Mouse (Mus musculus): ENCODE data around the gene Rep15.

Gene Rep15

GRCm38 (mm10) chr6:147032303-147032925 is at the start of gene Rep15:
Rep15 (plus strand) TSS chr6:147032584.
- no peak for DNase-seq

DNA sequence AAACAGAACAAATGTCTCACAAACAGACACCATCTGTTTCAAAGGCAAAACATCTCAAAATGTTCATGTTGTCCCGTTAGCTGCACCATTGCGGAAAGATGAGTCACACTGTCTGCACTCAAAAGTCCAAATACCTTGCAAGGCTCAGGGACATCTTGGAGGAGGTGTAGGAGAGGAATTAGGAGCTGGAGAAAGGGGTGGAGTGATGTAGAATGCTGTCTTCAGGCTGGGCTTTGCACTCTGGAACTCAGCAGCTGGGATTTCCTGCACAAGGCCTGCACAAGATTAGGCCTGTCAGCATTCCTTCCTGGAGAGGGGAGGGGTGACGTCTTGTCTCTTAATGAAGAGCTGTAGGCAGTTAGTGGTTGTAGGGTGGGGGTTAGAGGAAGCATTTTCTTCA is 47.8 kb upstream of the Rep15 start:
- DNase-seq: no peak

DNA sequence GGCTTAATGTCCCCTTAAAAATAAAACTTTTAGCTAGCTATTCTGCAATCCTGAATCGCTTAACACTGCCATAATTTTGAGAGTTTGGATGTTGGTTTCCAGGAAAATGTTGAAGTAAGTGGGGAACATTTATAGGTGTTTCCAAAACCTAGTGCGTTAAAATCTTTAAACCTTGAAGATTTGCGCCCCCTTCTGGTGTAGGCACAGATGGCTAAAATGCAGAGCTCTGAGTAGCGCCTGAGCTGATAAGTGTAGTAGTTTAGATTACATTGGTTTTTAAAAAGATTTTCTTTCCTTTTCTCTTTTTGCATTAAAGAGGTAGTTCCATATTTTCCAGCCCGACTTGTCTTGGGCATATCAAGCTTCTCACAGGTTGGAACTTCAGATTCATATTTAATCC is 38.1 kb upstream of the Rep15 start:
- DNase-seq: no peak

- no peak for DNase-seq
These were observed 37.0 kb upstream of the Rep15 start for GRCm38 (mm10) chr6:146995391-146995790.

DNA sequence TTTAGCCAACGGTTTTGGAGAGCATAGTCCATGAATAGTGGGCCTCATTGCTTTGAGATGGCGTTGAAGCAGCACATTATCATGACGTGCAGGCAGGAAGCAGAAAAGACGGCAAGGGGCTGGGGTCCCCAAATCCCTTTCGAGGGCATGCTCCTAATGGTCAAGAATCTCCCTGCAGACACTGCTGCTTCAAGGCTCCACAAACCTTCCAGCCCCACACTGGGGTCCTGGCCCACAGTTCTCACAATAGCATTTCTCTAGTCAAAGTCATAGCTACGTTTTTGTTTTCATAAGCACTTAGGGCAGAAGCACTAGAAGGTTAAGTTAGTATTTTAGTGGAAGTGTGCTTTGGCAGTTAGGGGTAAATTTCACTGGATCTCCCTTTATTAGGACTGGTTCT is 36.5 kb upstream of the Rep15 start:
- DNase-seq: no peak

- no peak for DNase-seq
These were observed 35.4 kb upstream of the Rep15 start for GRCm38 (mm10) chr6:146997006-146997405.

DNA sequence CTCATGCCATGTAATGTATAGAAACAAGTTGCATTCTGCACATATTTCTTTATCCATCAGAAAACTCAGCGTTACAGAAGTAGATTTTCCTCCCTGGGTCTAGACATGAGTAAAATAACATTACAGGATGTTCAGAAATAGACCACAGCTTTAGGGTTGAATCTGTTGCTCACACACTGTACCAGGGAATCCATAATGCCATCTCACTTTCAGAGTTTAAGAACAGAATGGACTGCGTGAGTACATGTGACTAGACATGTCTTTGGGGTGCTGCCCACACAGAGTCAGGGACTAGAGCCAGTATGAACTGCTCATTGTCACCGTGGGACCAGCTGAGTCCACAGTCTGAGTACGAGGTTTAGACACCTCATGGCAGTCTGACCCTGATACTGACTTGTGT is 33.7 kb upstream of the Rep15 start:
- no peak for DNase-seq

GRCm38 (mm10) chr6:146999302-146999701 is 33.1 kb upstream of the Rep15 start:
- DNase-seq: no peak

DNA sequence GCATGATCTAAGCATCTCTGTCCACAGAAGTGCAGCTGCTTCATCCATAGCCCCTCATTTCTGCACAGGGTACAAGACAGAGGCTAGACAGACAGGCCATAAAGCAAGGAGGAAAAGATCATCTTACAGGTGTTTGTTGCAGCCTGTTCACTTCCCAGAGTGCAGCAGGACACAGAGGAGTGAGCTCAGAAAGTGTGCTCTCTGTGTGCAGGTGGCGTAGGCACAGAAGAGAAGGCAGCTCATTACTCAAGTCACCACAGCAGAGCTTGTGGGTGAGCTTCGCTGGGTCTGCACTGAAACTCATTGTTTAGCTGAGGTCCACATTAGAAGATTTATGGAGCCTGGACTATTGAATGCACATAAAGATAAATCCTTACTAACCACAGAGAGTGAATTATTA is 32.6 kb upstream of the Rep15 start:
- no peak for DNase-seq

DNA sequence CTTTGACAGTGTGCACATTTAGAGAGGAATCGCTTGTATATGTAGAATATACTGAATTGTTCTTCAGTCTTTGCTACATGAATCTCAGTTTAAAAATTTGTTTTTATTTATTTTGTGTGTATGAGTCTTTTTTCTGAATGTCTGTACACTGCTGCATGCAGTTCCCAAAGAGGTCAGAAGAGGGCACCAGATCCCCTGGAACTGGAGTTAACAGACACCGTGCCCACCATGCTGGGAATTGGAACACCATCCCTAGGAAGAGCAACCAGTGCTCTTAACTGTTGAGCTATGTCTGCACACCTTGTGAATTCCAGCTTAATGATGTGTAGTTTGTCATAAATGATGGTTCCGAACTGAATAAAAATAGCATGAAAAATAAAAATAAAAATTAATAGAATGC is 24.2 kb upstream of the Rep15 start:
- DNase-seq: no peak

DNA sequence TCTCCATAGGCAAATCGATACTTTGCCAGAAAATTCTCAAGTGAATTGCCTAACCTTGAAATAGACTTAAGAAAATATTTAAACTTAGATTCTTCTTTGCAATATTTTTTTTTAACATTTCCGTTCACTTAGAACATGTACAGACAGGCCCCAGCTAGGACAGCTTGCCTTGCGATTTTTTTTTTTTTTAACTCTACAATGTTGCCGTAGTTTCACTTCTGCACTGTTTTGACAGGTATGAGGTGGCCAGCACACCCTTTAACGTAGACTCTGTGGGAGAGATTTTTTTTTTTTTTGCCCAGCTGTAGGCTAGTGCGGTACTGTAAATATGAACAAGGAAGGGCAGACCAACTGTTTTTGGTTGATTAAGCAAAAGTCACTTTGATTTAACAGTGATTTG is 22.0 kb upstream of the Rep15 start:
- no peak for DNase-seq

DNA sequence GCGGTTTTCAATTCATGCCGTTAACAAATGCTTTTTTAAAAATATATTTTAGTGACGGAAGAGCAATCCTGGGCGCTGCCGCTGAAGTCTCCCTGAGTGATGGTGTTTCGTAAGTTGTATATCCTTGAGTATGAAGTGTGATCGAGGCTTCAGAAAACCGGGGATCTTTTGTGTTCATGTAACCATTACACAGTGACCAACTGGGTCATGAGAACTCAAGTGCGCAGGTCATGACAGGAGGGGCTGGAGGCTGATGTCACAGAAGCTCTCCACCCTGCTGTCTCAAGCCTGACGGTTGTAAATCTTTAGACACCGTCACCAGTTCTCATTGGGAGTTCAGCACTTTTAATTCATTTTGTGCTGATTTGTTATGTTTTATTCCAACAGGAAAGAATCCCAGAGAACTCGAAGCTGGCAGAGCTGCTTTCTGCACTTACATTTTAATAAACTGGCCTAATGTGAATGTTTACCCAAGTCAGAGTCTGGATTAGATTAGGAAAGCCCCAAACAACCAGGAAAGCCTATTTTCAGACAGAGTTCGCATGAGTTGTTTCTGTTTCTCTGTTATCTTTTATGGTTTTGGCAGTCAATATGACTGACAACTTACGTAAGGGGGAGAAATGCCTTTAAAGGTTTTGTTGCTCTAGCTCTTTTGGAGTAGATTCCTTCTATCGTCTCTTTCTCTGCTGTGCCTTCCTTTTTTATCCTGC is 21.4 kb upstream of the Rep15 start:
- DNase-seq: no peak

- no peak for DNase-seq
These were observed 20.8 kb upstream of the Rep15 start for GRCm38 (mm10) chr6:147011555-147011954.

- DNase-seq: no peak
These were observed 20.4 kb upstream of the Rep15 start for GRCm38 (mm10) chr6:147011977-147012376.

GRCm38 (mm10) chr6:147013546-147013945 is 18.8 kb upstream of the Rep15 start:
- DNase-seq: no peak

- no peak for DNase-seq
These were observed 14.5 kb upstream of the Rep15 start for GRCm38 (mm10) chr6:147017906-147018305.

GRCm38 (mm10) chr6:147018364-147018763 is 14.0 kb upstream of the Rep15 start:
- no peak for DNase-seq

GRCm38 (mm10) chr6:147021181-147021580 is 11.2 kb upstream of the Rep15 start:
- no peak for DNase-seq

- DNase-seq: no peak
These were observed 9.8 kb upstream of the Rep15 start for GRCm38 (mm10) chr6:147022375-147023132.

- DNase-seq: no peak
These were observed 9.3 kb upstream of the Rep15 start for GRCm38 (mm10) chr6:147023133-147023395.

GRCm38 (mm10) chr6:147023568-147023967 is 8.8 kb upstream of the Rep15 start:
- DNase-seq: no peak

DNA sequence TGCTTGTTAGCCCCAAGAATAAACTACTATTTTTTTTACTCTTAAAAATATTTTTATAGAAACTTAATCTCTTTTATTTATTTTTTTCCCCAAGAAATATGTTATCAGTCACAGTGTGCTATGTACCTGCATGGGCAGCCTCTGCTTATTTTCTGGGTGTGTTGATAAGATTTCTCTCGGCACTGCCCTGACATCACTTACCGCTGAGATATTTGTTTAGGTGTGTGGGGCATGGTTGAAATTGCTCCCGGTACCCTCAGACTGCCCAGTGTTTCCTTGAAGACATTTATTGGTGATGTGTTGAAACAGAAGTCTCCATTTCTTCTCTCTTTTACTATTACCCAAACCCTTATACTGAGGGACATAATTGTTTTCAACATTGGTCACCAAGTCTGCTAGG is 7.6 kb upstream of the Rep15 start:
- DNase-seq: no peak

DNA sequence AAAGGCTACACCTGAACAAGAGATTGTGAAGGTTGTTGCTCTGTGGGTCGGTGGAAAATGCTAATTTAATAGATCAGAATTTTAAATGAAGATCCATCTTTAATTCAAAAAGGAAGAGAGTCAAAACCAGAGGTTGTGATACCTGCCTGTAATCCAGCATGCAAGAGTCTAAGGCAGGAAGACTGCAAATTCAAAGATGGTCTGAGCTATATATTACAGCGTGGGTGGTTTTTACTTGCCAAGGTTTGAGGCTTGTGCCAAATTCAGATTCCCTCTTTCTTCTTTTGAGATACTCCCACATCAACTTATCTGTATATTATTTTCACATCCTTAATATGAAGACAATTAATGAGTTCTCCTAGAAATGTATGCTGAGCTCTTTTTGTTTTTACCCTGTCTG is 4.0 kb upstream of the Rep15 start:
- DNase-seq: no peak

GRCm38 (mm10) chr6:147029591-147029990 is 2.8 kb upstream of the Rep15 start:
- no peak for DNase-seq

Data from kidney, adult 11 months (tissue).